Mouse (Mus musculus): Measurements from ENCODE around the gene Plxna3.

GRCm38 (mm10) chrX:74330166-74330930 lies 1.5 kb downstream of the Plxna3 start:
- no peak for TF ChIP-seq CTCF (IDR thresholded peaks at IDR 0.05; ENCODE audit: low read depth, low read length)
- no peak for TF ChIP-seq GATA2 (IDR thresholded peaks at IDR 0.05; ENCODE audit: borderline replicate concordance, low read depth, low read length)
- no peak for TF ChIP-seq TAL1 (conservative IDR thresholded peaks at IDR 0.05; ENCODE audit: low read depth, low read length)

All from G1E (cell line).